Mouse (Mus musculus) left cerebral cortex, postnatal 36 days (tissue): Measurements from ENCODE around the gene Upp2. TPM values are rescaled to one million over a fixed set of nuclear protein-coding genes. Genes with fewer than 3 reads are reported as not detected.

ENCODE experiments used
- DNase-seq, 2 experiments: peaks; one replicate each; pipeline ENCODE4 v3.0.0; 2021 to 2022; ENCODE audit warnings: low spot score in 2 of 2, mixed read lengths in 1 of 2
- intact Hi-C: fragments of 180-260 bp; cut with DNase I; formaldehyde crosslinking; loops from one replicate; pipeline ENCODE4 v1.15.1; 2025
- total RNA-seq, 2 experiments: library from RNA; stranded (reverse); gene quantifications; 2 replicates each; pipeline ENCODE4 v1.2.3; 2021

Upp2 gene
- total RNA-seq, 2 experiments from 2014 or later = 28.9 to 35.9 TPM

- no peak for DNase-seq
- intact Hi-C loops = no loop called here
Measured at GRCm38 (mm10) chr2:58663404-58664120, 96.5 kb downstream of the Upp2 start.

GRCm38 (mm10) chr2:58665081-58665814 lies 98.2 kb downstream of the Upp2 start:
- intact Hi-C loops = loop anchor here (5.0 kb wide), 4 partner anchors 78 to 613 kb away; partner anchors contain the start of genes Acvr1, Cytip, Ermn and Upp2
- peak; percentile 54 to 61 for DNase-seq

GRCm38 (mm10) chr2:58667298-58667697 lies 100.2 kb downstream of the Upp2 start:
- DNase-seq = no peak
- intact Hi-C loops = loop anchor here (5.0 kb wide), 4 partner anchors 80 to 615 kb away; partner anchors contain the start of genes Acvr1, Cytip, Ermn and Upp2

- intact Hi-C loops = loop anchor here (1.0 to 5.0 kb wide), 6 partner anchors 81 to 639 kb away; partner anchors contain the start of genes Acvr1, Cytip, Ermn and Upp2
- peak; percentile 57 to 61 for DNase-seq
Measured at GRCm38 (mm10) chr2:58667991-58668390, 100.9 kb downstream of the Upp2 start.

- intact Hi-C loops = loop anchor here (5.0 kb wide), 4 partner anchors 82 to 617 kb away; partner anchors contain the start of genes Acvr1, Cytip, Ermn and Upp2
- DNase-seq = no peak
Measured at GRCm38 (mm10) chr2:58669114-58669513, 102.0 kb downstream of the Upp2 start.

- intact Hi-C loops = no loop called here
- DNase-seq = no peak
Measured at GRCm38 (mm10) chr2:58672520-58672919, 105.4 kb downstream of the Upp2 start.

GRCm38 (mm10) chr2:58679968-58680367 lies 112.9 kb downstream of the Upp2 start:
- intact Hi-C loops = loop anchor here (5.0 kb wide), 1 partner anchor 757 kb away; no protein-coding TSS in a partner anchor
- no peak for DNase-seq

GRCm38 (mm10) chr2:58680794-58681193 lies 113.7 kb downstream of the Upp2 start:
- intact Hi-C loops = loop anchor here (5.0 kb wide), 1 partner anchor 757 kb away; no protein-coding TSS in a partner anchor
- DNase-seq = peak; percentile 17 to 28

- intact Hi-C loops = loop anchor here (5.0 kb wide), 1 partner anchor 756 kb away; no protein-coding TSS in a partner anchor
- no peak for DNase-seq
Measured at GRCm38 (mm10) chr2:58681394-58681793, 114.3 kb downstream of the Upp2 start.

- intact Hi-C loops = no loop called here
- DNase-seq = no peak
Measured at GRCm38 (mm10) chr2:58697501-58697900, 130.4 kb downstream of the Upp2 start.

GRCm38 (mm10) chr2:58699931-58700330 lies 132.8 kb downstream of the Upp2 start:
- DNase-seq = peak; percentile 43 to 60
- intact Hi-C loops = loop anchor here (5.0 kb wide), 1 partner anchor 737 kb away; no protein-coding TSS in a partner anchor

GRCm38 (mm10) chr2:58700354-58700753 lies 133.3 kb downstream of the Upp2 start:
- intact Hi-C loops = loop anchor here (5.0 kb wide), 1 partner anchor 737 kb away; no protein-coding TSS in a partner anchor
- DNase-seq = no peak

GRCm38 (mm10) chr2:58701627-58702026 lies 134.5 kb downstream of the Upp2 start:
- intact Hi-C loops = loop anchor here (5.0 kb wide), 1 partner anchor 736 kb away; no protein-coding TSS in a partner anchor

GRCm38 (mm10) chr2:58703226-58703625 lies 136.1 kb downstream of the Upp2 start:
- intact Hi-C loops = loop anchor here (5.0 kb wide), 1 partner anchor 734 kb away; no protein-coding TSS in a partner anchor
- no peak for DNase-seq

More at GRCm38 (mm10) chr2:58701627-58702026, 134.5 kb downstream of the Upp2 start:
- DNase-seq = no peak

- intact Hi-C loops = loop anchor here (5.0 kb wide), 1 partner anchor 734 kb away; no protein-coding TSS in a partner anchor
- no peak for DNase-seq
Measured at GRCm38 (mm10) chr2:58703646-58704045, 136.5 kb downstream of the Upp2 start.

- intact Hi-C loops = loop anchor here (5.0 kb wide), 1 partner anchor 733 kb away; no protein-coding TSS in a partner anchor
- DNase-seq = no peak
Measured at GRCm38 (mm10) chr2:58704576-58704975, 137.5 kb downstream of the Upp2 start.

- intact Hi-C loops = no loop called here
- DNase-seq = no peak
Measured at GRCm38 (mm10) chr2:58707676-58708075, 140.6 kb downstream of the Upp2 start.

GRCm38 (mm10) chr2:58710234-58710633 lies 143.1 kb downstream of the Upp2 start:
- intact Hi-C loops = no loop called here
- no peak for DNase-seq

GRCm38 (mm10) chr2:58711049-58711448 lies 144.0 kb downstream of the Upp2 start:
- DNase-seq = no peak
- intact Hi-C loops = no loop called here

GRCm38 (mm10) chr2:58711491-58711890 lies 144.4 kb downstream of the Upp2 start:
- no peak for DNase-seq
- intact Hi-C loops = no loop called here
